Mouse (Mus musculus) intestine, postnatal 0 days (tissue): ENCODE measurements at regions not wholly inside any gene's neighbourhood (a gene's known extent, or its start where the extent isn't known, plus 50 kb on each side); places are given as distances from the start of the nearest gene placed in this dataset.
"Not testable (repeated sequence)": the region's sequence is repeated elsewhere in the genome, so short reads cannot be mapped to it uniquely, and the experiment has no call there.

Experiments
- ATAC-seq: fragments of 200-750 bp; cut with Nextera tagmentation; 2 replicates; pipeline ENCODE4 v1.8.0; 2017; ENCODE audit warnings: mild to moderate bottlenecking, moderate TSS enrichment, moderate library complexity
- H3K27ac ChIP-seq: fragments of 300-500 bp; sonication (generic); 2 replicates; pipeline ENCODE4 v1.5.1; 2014; ENCODE audit warnings: mild to moderate bottlenecking, low read depth, low read length, moderate library complexity
- H3K27me3 ChIP-seq: fragments of 300-500 bp; sonication (generic); replicated peaks from 2 replicates; pipeline ENCODE4 v1.6.1; 2014; ENCODE audit warnings: low read length, mixed read lengths; ENCODE audit not compliant: control insufficient read depth, insufficient read depth
- H3K36me3 ChIP-seq: fragments of 300-500 bp; sonication (generic); 2 replicates; pipeline ENCODE4 v1.6.1; 2014; ENCODE audit warnings: mild to moderate bottlenecking, moderate library complexity; ENCODE audit not compliant: control insufficient read depth, insufficient read depth
- H3K4me1 ChIP-seq: fragments of 300-500 bp; sonication (generic); replicated peaks from 2 replicates; pipeline ENCODE4 v1.6.1; 2014; ENCODE audit warnings: antibody characterized with exemption, low read length, mixed read lengths; ENCODE audit not compliant: control insufficient read depth, insufficient read depth
- H3K4me2 ChIP-seq: fragments of 300-500 bp; sonication (generic); replicated peaks from 2 replicates; pipeline ENCODE4 v1.6.1; 2014; ENCODE audit warnings: low read depth, mild to moderate bottlenecking, moderate library complexity
- H3K4me3 ChIP-seq: fragments of 300-500 bp; sonication (generic); 2 replicates; pipeline ENCODE4 v1.5.1; 2014; ENCODE audit warnings: low read depth, low read length
- H3K9ac ChIP-seq: fragments of 300-500 bp; sonication (generic); 2 replicates; pipeline ENCODE4 v1.6.1; 2014; ENCODE audit warnings: mild to moderate bottlenecking, low read depth, low read length
- H3K9me3 ChIP-seq: fragments of 300-500 bp; sonication (generic); 2 replicates; pipeline ENCODE4 v1.6.1; 2016; ENCODE audit warnings: mixed run types; ENCODE audit not compliant: control insufficient read depth
- CTCF ChIP-seq: sonication (generic); IDR thresholded peaks from 2 replicates; pipeline ENCODE4 v1.5.1; 2016; ENCODE audit warnings: low read depth, mild to moderate bottlenecking, control low read depth, antibody characterized with exemption, moderate library complexity
- WGBS: fragments of 180-500 bp; shearing (Covaris S2); extraction: QIAGEN DNeasy Blood & Tissue Kit; methylation state at CpG from one replicate; pipeline ENCODE4 v1.1.7; 2014; 5-methylcytosine and 5-hydroxymethylcytosine counted together

DNA sequence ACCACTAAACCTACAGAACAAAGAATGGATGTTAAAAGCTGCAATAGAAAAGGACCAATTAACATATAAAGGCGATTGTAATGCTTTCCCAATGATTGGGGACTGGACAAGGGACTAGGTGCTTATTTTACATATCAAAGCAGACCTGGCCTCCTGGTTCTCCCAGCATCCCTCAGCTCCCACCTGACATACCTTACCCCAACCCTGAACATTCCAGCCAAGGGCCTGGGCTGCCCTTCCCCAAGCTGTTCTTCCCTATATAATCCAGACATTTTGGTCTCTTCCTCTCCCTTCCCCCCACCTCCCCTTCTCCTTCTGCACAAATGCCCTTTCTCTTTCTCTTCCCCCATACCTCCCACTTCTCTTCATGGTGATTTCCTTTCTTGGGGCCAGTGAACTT, 57.9 kb upstream of the Col13a1 start:
- no peaks in the 10 kb centered on the region for H3K36me3 ChIP-seq
- TF ChIP-seq CTCF = no peak
- H3K27me3 ChIP-seq = no peaks in the 10 kb centered on the region
- H3K27ac ChIP-seq = no peak overlapping the region
- H3K9me3 ChIP-seq = 0 out of 2 replicates have a peak, but pooled peaks cover 3% of the 10 kb centered on the region
- H3K4me3 ChIP-seq = no peak overlapping the region
- H3K9ac ChIP-seq = no peak overlapping the region
- H3K4me1 ChIP-seq = no peaks in the 10 kb centered on the region
- no peak overlapping the region for H3K4me2 ChIP-seq
- 67% methylated on average over 1 of the region's 1 CpGs for WGBS
- ATAC-seq = no peak

DNA sequence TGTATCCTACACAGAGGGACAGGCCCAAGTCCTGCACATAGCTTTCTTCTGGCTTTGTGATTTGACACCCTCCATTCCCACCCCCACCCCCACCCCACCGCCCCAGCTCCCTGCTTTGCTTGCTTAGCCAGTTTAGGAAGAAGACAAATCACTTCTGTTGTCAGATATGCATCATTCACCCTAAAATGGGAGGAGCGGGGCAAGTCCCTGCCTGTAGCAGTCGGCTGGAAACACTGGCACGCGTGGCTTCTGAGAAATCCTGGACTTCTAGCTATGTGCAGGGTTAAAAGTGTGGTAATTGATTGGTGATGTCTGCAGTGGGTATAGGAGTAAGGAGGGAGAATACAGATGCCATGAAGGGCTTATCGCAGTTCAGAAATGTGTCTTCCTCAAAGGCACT, 55.4 kb upstream of the Col13a1 start:
- no peaks in the 10 kb centered on the region for H3K9me3 ChIP-seq
- no peak overlapping the region for H3K27ac ChIP-seq
- H3K4me3 ChIP-seq = no peak overlapping the region
- ATAC-seq = no peak
- H3K27me3 ChIP-seq = no peaks in the 10 kb centered on the region
- 81% methylated on average over 6 of the region's 6 CpGs for WGBS
- H3K4me1 ChIP-seq = no peaks in the 10 kb centered on the region
- H3K4me2 ChIP-seq = no peak overlapping the region
- H3K36me3 ChIP-seq = no peaks in the 10 kb centered on the region
- no peak for TF ChIP-seq CTCF
- H3K9ac ChIP-seq = no peak overlapping the region

DNA sequence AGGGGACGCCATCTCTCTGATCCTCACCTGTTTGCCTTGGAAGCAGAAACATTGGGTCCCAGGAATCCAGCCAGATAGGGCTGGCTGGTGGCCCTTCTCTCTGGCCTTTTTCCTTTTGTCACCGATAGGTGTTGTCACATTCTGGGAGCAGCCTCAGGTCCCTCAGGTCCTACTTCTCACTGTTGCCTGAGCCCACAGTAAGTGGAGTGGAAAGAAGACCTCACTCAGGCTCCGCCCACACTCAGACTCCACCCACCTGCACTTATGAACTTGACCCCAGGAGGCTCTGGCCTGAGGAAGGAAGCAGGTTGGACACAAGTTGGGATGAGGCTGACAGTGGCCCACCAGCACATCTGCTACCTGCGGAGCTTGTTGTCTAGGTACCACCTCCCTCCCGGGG, 54.8 kb upstream of the Col13a1 start:
- WGBS = 76% methylated on average over 5 of the region's 5 CpGs
- TF ChIP-seq CTCF = no peak
- Histone ChIP-seq H3K9ac (no peak overlapping the region), H3K27me3 (no peaks in the 10 kb centered on the region), H3K4me1 (no peaks in the 10 kb centered on the region), H3K27ac (no peak overlapping the region), H3K4me3 (no peak overlapping the region), H3K36me3 (no peaks in the 10 kb centered on the region), H3K9me3 (no peaks in the 10 kb centered on the region), H3K4me2 (no peak overlapping the region)
- ATAC-seq = no peak

DNA sequence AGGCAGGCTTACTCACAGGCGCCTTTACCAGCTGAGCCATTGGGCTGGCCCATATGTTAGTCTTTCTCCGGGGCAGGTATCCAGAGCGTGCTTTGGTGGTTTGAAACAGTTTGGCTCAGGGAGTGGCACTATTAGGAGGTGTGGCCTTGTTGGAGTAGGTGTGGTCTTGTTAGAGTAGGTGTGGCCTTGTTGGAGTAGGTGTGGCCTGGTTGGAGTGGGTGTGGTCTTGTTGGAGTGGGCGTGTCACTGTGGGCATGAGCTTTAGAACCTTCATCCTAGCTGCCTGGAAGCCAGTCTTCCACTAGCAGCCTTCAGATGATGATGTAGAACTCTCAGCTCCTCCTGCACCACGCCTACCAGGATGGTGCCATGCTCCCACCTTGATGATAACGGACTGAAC, 53.1 kb upstream of the Col13a1 start:
- not testable (repeated sequence) for H3K27ac ChIP-seq, H3K9ac ChIP-seq, H3K4me2 ChIP-seq, ATAC-seq, H3K9me3 ChIP-seq, H3K36me3 ChIP-seq, H3K27me3 ChIP-seq, H3K4me3 ChIP-seq, H3K4me1 ChIP-seq
- 87% methylated on average over 6 of the region's 6 CpGs for WGBS

DNA sequence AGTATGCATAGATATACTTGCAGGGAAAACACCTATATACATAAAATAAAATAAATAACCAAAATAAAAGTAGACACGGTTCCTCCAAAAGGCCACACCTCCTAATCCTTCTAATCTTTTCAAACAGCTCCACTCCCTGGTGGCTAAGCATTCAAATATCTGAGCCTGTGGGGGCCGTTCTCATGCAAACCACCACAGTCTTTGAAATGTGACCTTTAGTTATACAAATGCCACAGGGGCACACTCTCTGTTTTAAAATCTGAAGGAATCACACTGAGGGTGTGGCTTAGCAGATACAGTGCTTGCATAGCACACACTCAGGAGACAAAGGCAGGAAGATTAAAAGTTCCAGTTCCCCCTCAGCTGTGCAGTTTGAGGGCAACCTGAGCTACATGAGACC, 50.4 kb upstream of the Col13a1 start:
- no peak overlapping the region for H3K27ac ChIP-seq
- no peak overlapping the region for H3K4me2 ChIP-seq
- no peak for ATAC-seq
- no peak overlapping the region for H3K4me3 ChIP-seq
- TF ChIP-seq CTCF = no peak
- H3K36me3 ChIP-seq = no peaks in the 10 kb centered on the region
- no peaks in the 10 kb centered on the region for H3K27me3 ChIP-seq
- H3K4me1 ChIP-seq = no peaks in the 10 kb centered on the region
- H3K9ac ChIP-seq = no peak overlapping the region
- 91% methylated on average over 2 of the region's 2 CpGs for WGBS
- H3K9me3 ChIP-seq = no peaks in the 10 kb centered on the region
